ENCODE assay signal across 19 mouse cellular contexts in genomic region chr2:112625156-112625555, GRCm38 (mm10).
"Had no signal": no experiment of that assay in that cellular context is flagged by ENCODE, and none has a peak within 500 bp of the region (broad histone marks: within the 10 kb centered on the region; RNA-seq: fewer than 3 reads in every experiment).

No protein-coding gene starts in this region.

- H3K4me1 ChIP-seq: limb, embryonic 12.5 days; limb, embryonic 15.5 days; megakaryocyte, embryonic 14.5 days; midbrain, embryonic 10.5 days; midbrain, embryonic 13.5 days had no signal

- H3K4me3 ChIP-seq: limb, embryonic 12.5 days; limb, embryonic 15.5 days; megakaryocyte, embryonic 14.5 days; midbrain, embryonic 10.5 days; midbrain, embryonic 13.5 days had no signal

- H3K36me3 ChIP-seq: limb, embryonic 12.5 days; limb, embryonic 15.5 days; midbrain, embryonic 10.5 days; midbrain, embryonic 13.5 days had no signal

- H3K9ac ChIP-seq: limb, embryonic 12.5 days; limb, embryonic 15.5 days; liver, embryonic 14.5 days; liver, postnatal 0 days; lung, embryonic 14.5 days; midbrain, embryonic 13.5 days had no signal

- H3K27ac ChIP-seq: limb, embryonic 12.5 days; limb, embryonic 15.5 days; liver, embryonic 14.5 days; midbrain, embryonic 10.5 days; midbrain, embryonic 13.5 days had no signal

- DNase-seq: kidney, adult 18-20 months; kidney, adult 9 months; kidney, postnatal 14 days; kidney, postnatal 4 days; left cerebral cortex, postnatal 4 days; liver, postnatal 0 days; lung, embryonic 14.5 days; lung, postnatal 10 days; lung, postnatal 36 days; thymus, adult 2 months; thymus, postnatal 14 days; thymus, postnatal 4 days had no signal

- H3K4me2 ChIP-seq: limb, embryonic 12.5 days; limb, embryonic 15.5 days; liver, embryonic 11.5 days; lung, embryonic 14.5 days; midbrain, embryonic 13.5 days had no signal

- ATAC-seq: liver, postnatal 0 days; midbrain, embryonic 13.5 days had no signal

- H3K9me3 ChIP-seq: limb, embryonic 12.5 days; limb, embryonic 15.5 days; megakaryocyte, embryonic 14.5 days; midbrain, embryonic 10.5 days; midbrain, embryonic 13.5 days had no signal

- H3K27me3 ChIP-seq: limb, embryonic 12.5 days; limb, embryonic 15.5 days; megakaryocyte, embryonic 14.5 days; midbrain, embryonic 13.5 days had no signal
